Mouse (Mus musculus) left cerebral cortex, postnatal 25 days (tissue): ENCODE results near the gene 2300002M23Rik. TPM values are rescaled to one million over a fixed set of nuclear protein-coding genes. Genes with fewer than 3 reads are reported as not detected.

Experiments
- DNase-seq, 2 experiments: peaks; one replicate each; pipeline ENCODE4 v3.0.0; 2022; ENCODE audit warnings: low spot score in 2 of 2, mixed read lengths in 1 of 2
- intact Hi-C: fragments of 180-260 bp; cut with DNase I; formaldehyde crosslinking; loops from one replicate; pipeline ENCODE4 v1.15.1; 2025
- total RNA-seq, 2 experiments: library from RNA; stranded (reverse); gene quantifications; 2 replicates each; pipeline ENCODE4 v1.2.3; 2021

The 2300002M23Rik gene
- total RNA-seq, 2 experiments from 2014 or later, result not detected

DNA sequence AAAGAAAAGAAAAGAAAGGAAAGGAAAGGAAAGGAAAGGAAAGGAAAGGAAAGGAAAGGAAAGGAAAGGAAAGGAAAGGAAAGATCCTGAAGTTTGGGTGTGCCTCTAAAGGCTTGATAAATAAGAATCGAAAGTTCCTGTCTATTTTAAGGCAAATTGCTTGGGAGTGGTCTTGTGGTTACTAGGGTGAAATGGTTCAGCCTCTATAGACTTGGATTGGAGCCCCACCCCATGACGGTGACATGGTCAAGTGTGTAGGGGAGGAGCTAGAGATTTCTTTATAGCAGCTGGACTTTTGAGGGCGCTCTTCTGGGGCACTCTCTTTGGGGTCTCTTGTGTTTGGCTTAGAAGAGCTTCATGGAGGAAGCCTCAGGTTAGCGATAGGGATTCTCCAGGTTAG lies 26.5 kb downstream of the 2300002M23Rik start:
- no peak for DNase-seq
- intact Hi-C loops, result no loop called here

DNA sequence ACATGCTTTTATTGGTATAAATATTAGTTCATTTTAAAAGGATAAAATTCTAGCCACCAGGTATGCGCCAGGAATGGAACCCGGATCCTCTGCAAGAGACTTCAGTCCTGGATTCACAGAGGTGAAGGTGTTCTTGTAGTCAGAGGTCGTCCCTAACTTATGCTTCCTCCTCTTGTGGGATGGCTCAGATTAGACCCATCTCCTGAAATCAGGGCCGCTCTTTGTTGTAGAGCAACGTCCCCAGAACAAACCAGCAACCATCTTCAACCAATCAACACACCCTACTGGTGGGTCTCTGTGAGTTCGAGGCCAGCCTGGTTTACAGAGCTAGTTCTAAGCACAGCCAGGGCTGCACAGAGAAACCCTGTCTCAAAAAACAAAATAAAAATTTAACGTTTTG lies 27.2 kb downstream of the 2300002M23Rik start:
- DNase-seq, result no peak
- intact Hi-C loops, result no loop called here

DNA sequence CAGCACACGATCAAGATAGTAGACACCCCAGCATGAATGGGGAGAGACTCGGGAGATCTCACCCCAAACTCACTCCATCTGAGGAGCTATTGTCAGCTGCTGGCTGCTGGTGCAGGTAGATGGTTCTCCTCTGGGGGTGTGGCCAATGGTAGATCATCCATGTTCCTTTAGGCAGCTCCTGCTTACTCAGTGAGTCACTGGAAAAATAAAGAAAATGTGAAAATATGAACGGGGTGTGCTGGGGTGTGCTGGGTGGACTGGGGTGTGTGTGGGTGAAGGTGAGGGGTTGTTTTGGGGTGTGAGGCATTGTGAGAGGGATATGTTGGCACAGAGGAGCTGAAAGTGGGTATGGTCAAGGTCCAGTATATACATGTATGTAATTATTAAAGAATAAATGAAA lies 30.1 kb downstream of the 2300002M23Rik start:
- intact Hi-C loops, result no loop called here
- no peak for DNase-seq

DNA sequence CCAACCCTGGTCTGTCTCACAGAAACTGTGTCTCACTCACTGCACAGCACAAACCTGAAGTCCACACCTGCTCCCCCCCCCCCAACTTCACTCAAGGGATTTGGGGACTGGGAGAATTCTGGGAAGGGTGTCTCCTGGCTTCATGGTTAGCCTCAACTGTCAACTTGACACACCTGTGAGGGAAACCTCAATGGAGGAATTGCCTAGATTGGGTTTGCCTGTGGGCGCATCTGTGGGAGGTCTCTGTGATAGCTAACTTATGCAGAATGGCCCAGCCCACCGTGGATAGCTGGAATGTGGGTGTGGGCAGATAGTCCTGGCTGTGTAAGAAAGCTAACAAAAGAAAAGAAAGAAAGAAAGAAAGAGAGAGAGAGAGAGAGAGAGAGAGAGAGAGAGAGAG lies 34.0 kb downstream of the 2300002M23Rik start, which contains the start of gene Sfta2:
Gene Sfta2 (plus strand): TSS at position 301 of the 400 bp plus-strand sequence.
- DNase-seq, result no peak
- intact Hi-C loops, result no loop called here

DNA sequence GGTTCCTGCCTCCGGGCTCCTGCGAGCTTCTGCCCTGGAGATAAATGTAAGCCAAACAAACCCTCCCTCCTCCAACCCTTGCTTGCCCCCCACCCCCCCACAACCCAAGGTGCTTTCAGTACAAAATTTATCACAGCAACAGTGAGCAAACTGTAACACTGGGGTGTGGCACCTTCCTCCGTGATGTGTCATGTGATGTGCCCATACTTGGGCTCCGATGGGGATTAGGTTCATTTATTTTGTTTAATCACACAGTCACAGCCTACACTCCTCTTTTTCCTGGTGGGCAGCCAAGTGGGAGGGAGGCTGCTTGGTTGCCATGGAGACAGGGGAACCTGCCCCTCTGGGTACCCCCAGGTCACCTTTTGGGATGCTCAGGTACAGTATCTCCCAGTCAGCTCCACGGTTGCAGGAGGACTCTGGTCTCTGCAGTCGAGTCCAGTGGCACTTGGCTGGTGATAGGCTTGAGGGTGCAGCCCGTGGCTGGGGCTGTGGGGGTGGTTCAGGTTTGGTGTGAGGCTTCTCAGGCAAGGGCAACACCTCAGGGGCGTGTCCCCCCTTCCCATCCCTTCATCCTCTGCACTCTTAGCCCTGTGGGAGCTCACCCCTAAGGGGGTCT lies 34.6 kb downstream of the 2300002M23Rik start:
- no peak for DNase-seq
- intact Hi-C loops, result no loop called here

DNA sequence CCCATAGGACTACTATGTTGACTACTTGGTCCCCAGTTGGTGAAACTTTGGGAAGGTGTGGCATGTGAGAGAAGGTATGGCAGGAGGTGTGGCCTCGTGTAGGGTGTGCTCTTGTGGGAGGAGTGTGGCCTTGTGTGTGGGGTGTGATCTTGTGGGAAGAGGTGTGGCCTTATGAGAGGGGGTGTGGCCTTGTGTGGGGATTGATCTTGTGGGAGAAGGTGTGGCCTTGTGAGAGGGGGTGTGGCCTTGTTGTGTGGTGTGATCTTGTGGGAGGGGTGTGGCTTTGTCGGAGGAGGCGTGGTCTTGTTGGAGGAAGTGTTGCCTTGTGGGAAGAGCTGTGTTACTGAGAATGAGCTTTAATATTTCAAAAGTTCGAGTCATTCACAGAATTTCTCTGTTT lies 49.9 kb downstream of the 2300002M23Rik start:
- intact Hi-C loops, result no loop called here
- no peak for DNase-seq

Other genes starting within 250 kb of the 2300002M23Rik start
- gene H2-Q1, start 247.0 kb upstream of the 2300002M23Rik start, total RNA-seq, result under 1 TPM; 0.39 to 0.96 TPM
- under 1 TPM; 0.30 to 0.78 TPM for gene H2-Q2, start 225.2 kb upstream of the 2300002M23Rik start, total RNA-seq
- gene H2-Q4, start 187.8 kb upstream of the 2300002M23Rik start, total RNA-seq, result 1 to 10 TPM; 1.4 to 1.9 TPM
- under 1 TPM in 1 of 2 experiments, not detected in 1; 0.34 TPM for gene H2-Q6, start 142.6 kb upstream of the 2300002M23Rik start, total RNA-seq
- under 1 TPM; 0.30 to 0.34 TPM for gene H2-Q7, start 128.3 kb upstream of the 2300002M23Rik start, total RNA-seq
- gene H2-Q10, start 97.4 kb upstream of the 2300002M23Rik start, total RNA-seq, result under 1 TPM; 0.09 to 0.39 TPM
- not detected for gene Pou5f1, start 61.4 kb upstream of the 2300002M23Rik start, total RNA-seq
- 10 to 100 TPM in 1 of 2 experiments, 1 to 10 TPM in 1; 9.5 to 10.3 TPM for gene Tcf19, start 50.6 kb upstream of the 2300002M23Rik start, total RNA-seq
- 10 to 100 TPM; 10.0 to 11.9 TPM for gene Cchcr1, start 50.4 kb upstream of the 2300002M23Rik start, total RNA-seq
- under 1 TPM; 0.60 to 0.82 TPM for gene Psors1c2, start 34.2 kb upstream of the 2300002M23Rik start, total RNA-seq
- gene Cdsn, start 15.3 kb upstream of the 2300002M23Rik start, total RNA-seq, result 1 to 10 TPM; 1.1 to 1.3 TPM
- not detected for gene Sfta2, start 34.1 kb downstream of the 2300002M23Rik start, total RNA-seq
- gene Gm9573, start 59.2 kb downstream of the 2300002M23Rik start, total RNA-seq, result not detected
- gene Mucl3, start 76.2 kb downstream of the 2300002M23Rik start, total RNA-seq, result not detected
- 10 to 100 TPM; 31.1 to 32.6 TPM for gene Vars2, start 100.1 kb downstream of the 2300002M23Rik start, total RNA-seq
- gene Gtf2h4, start 106.3 kb downstream of the 2300002M23Rik start, total RNA-seq, result 10 to 100 TPM; 27.7 to 28.9 TPM
- 10 to 100 TPM; 51.9 to 55.4 TPM for gene Ddr1, start 137.2 kb downstream of the 2300002M23Rik start, total RNA-seq